Mouse (Mus musculus) thymus, postnatal 25 days (tissue): Measurements from ENCODE around the gene Prdm16.

Source experiments
- DNase-seq: peaks from one replicate; pipeline ENCODE4 v3.0.0; 2022

The Prdm16 gene

GRCm38 (mm10) chr4:154602409-154602808, 34.3 kb downstream of the Prdm16 start:
- DNase-seq = no peak

GRCm38 (mm10) chr4:154601006-154601405, 35.7 kb downstream of the Prdm16 start:
- DNase-seq = no peak

DNA sequence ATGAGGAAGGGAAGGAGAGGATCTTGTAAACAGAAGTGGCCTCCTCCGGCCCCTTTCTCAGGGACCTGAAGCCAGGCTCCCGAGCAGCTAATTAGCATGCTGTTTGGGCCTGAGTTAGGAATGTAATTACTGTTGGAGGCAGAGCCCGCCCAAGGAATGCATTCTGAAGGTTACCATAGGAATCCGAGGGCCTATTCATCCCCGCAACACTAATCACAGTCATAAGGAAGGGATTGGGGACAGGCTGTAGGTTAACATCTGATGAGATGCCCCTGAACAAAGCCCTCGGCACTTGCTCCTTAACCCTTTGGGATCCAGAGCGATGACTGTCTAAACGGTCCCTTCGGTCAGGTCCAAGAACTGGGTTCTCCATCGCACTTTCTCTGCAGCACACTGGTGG, 36.7 kb downstream of the Prdm16 start:
- DNase-seq = no peak

GRCm38 (mm10) chr4:154598357-154598756, 38.3 kb downstream of the Prdm16 start:
- DNase-seq = no peak

DNA sequence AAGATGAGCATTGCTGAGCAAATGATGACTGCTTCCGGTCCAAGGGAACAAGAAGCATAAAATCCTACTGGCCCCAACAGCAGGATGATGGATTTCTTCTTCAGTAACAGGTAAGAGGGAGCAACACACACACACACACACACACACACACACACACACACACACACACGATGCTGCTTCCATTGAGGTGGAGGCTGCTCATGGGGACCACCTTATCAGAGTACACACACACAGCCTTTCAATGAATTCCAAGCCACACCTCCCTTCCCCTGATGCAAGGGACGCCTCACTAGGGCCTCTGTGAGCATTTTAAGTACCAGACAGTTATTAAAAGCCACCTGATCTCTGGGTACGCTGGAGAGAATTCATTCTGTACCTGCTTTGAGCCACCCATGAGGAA, 39.9 kb downstream of the Prdm16 start:
- DNase-seq = no peak

DNA sequence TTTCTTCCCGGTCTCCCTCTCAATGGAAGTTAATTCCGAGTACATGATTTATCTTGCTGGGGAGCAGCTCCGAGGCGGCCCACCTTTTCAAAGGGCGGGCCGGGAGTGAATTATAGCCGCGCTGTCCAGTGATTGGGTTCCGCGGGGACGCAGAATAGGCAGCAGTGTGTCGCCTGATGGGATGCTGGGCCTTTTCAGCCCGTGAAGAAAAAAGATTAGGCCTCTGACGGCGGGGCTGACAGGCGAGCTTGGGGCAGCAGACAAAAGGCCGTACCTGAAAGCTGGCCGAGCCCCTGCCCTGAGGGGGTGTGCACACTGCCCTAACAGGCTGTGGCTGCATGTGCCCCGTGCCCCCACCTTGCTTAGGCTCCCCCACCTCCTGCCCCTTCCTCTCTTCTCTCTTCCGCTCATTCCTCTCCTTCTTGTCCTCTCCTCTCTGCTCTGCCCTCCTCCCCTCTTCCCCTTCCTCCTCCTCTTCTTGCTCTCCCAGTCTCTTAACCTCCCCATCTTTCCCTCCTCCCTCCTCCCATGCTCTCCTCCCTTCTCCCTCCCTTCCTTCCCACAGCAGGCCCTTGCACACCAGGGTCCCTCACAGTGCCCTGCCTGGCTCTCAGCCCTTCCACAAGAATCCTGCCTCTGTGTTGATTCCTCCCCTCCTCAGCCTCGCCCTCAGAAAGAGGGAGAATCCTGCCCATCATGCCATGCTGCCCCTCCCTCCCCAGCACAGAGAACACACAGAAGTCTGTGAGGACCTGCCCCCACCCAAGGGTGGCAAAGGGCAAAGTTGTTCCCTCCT, 41.7 kb downstream of the Prdm16 start:
- no peak for DNase-seq

GRCm38 (mm10) chr4:154594116-154594760, 42.4 kb downstream of the Prdm16 start:
- no peak for DNase-seq

- no peak for DNase-seq
These were observed 44.1 kb downstream of the Prdm16 start for GRCm38 (mm10) chr4:154592562-154592961.

DNA sequence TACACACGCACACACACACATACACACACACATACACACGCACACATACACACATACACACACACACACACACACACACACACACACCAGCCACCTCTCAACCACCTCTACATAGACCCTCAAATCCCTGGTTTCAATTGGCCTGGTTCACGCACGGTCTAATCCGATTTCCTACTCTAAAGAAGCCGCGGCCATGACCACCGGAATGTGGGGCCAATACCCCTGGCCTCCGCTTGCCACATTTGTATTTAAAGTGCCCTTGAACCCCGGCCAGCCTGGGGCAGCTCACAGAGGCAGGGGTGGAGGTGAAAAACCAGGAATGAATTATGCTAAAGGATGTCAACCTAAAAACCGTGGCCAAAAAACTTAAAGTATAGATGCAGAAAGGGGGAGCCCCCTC, 45.8 kb downstream of the Prdm16 start:
- DNase-seq = no peak

GRCm38 (mm10) chr4:154586334-154586733, 50.3 kb downstream of the Prdm16 start:
- no peak for DNase-seq

GRCm38 (mm10) chr4:154585779-154586178, 50.9 kb downstream of the Prdm16 start:
- DNase-seq = no peak

DNA sequence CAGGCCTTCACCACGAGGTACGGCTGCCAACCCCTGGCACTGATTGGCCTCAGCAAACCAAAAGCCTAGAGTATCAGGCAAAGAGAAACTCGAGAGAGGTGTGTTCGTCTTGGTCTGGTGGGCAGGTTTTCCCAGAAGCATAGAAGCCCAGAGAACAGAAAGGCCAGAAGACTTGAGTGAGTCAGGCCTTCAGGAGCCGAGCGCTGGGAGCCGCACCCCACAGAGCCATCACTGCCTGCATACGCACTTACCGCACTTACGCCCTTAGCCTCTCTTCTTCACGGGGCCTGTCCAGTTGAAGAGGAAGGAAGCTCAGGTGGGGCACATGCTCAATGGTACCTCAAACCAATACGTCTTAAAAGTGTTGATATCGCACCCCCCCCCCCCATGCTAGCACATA, 53.0 kb downstream of the Prdm16 start:
- no peak for DNase-seq

GRCm38 (mm10) chr4:154582607-154583236, 54.0 kb downstream of the Prdm16 start:
- DNase-seq = no peak

GRCm38 (mm10) chr4:154581261-154581886, 55.3 kb downstream of the Prdm16 start:
- DNase-seq = no peak

- DNase-seq = no peak
These were observed 62.3 kb downstream of the Prdm16 start for GRCm38 (mm10) chr4:154574208-154574875.

- DNase-seq = no peak
These were observed 66.2 kb downstream of the Prdm16 start for GRCm38 (mm10) chr4:154570451-154570881.

DNA sequence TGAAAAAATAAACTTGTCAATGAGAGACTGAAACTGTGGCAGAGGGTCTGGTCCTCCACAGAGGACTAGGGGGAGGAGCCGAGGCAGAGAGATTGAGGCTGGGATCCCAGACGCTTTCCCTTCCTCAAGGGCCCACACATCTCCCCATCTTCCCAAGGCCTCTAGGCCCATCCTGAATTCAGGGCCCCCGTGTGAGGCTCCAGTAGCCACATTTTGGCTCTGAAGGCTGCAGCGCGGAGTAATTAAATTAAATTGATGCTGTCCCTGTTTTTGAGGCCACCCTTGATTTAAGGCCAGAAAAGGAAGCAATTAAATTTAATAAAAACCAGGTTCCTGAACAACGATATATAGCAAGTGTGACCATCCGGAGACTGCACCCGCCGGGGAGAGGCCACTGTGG, 66.8 kb downstream of the Prdm16 start:
- no peak for DNase-seq

- no peak for DNase-seq
These were observed 67.9 kb downstream of the Prdm16 start for GRCm38 (mm10) chr4:154568798-154569197.

GRCm38 (mm10) chr4:154567942-154568341, 68.7 kb downstream of the Prdm16 start:
- DNase-seq = no peak

DNA sequence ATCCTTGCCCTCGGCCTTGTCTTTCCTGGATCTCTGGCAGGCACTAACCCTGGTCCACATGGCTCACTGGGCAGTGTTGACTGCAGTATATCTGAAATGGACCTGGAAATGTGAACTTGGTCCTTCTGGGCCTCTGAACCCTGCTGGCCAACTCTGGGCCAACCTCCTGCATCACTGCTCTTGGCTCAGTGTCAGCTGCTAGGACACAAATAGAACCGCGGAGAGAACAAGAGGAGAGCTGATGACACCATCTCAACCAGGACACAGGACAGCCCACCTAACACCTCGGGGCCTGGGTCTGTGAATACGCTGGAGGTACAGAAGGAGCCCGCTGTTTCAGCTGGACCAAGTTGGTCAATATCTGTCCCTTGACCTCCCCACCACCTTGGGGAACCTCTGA, 73.5 kb downstream of the Prdm16 start:
- no peak for DNase-seq

DNA sequence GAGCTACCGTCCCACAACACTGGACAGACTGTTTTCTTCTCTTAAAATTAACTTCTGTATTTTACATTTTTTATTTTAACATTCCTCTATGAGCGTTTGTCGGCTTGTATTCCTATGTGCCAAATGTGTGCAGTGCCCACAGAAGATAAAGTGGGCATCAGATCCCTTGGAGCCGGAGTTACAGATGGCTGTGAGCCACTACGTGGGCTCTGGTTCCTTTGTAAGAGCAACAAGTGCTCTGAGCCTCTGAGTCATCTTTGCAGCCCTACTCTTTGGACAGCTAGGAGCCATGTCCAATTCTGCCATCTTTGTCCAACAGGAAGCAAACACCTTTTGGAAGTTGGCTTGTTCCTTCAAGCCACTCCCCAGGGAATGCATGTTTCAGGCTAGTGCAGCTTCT, 78.6 kb downstream of the Prdm16 start:
- DNase-seq = no peak

DNA sequence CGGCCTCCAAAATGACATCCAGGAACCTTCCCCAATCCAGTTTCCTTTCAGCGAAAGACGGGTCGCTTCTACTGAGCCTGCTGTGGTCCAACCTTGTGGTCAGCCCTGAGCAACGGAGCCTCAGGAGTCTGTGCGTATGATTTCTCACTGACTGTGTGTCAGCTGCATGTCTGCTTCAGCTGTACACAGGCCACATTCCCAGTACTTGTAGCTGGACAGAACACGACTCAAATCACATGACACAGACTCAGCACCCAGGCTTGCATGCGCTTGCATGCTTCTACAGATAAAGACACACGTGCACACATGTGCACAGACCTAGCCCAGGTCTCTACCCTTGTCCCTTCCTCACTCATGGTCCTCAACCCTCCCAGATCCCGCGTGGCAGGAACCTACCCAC, 79.5 kb downstream of the Prdm16 start:
- DNase-seq = no peak

DNA sequence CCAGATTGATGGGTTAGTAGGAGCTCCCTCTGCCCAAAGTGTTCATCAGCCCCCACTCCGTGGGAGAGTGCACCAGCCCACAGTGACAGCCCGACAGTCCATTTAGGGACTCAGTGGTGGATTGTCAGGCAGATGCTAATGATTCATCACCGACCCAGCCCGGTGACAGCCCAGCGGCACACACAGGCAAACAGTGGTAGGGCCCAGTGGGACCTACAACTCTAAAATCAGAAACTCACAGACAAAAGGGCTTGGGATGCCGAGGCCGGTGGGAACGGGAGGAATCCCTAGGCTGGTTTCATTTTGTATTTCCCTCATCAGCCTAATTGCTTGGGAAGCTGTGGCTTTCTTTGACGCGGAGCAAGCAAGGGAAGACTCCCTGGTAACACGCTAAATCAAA, 80.3 kb downstream of the Prdm16 start:
- DNase-seq = no peak
